Mouse (Mus musculus) megakaryocyte, embryonic 14.5 days (primary cell): ENCODE results near the gene Atf6b. TPM values are rescaled to one million over a fixed set of nuclear protein-coding genes. Genes with fewer than 3 reads are reported as not detected.

Experiments used
- H3K27me3 ChIP-seq: replicated peaks from 2 replicates; pipeline ENCODE3; 2012; ENCODE audit warnings: inconsistent platforms
- H3K36me3 ChIP-seq: replicated peaks from 2 replicates; pipeline ENCODE3; 2012; ENCODE audit warnings: low read length, inconsistent platforms, mixed read lengths
- H3K4me1 ChIP-seq: 2 replicates; pipeline ENCODE4 v1.6.1; 2012; ENCODE audit warnings: inconsistent platforms
- H3K4me3 ChIP-seq: replicated peaks from 2 replicates; pipeline ENCODE3; 2012; ENCODE audit warnings: moderate library complexity, mild to moderate bottlenecking, inconsistent platforms
- H3K9me3 ChIP-seq: 2 replicates; pipeline ENCODE4 v1.6.1; 2012; ENCODE audit warnings: inconsistent platforms
- FLI1 ChIP-seq: IDR thresholded peaks from 2 replicates; pipeline ENCODE4 v1.6.1; 2012; ENCODE audit warnings: low read length, inconsistent platforms, mixed read lengths
- GATA1 ChIP-seq: IDR thresholded peaks from 3 replicates; pipeline ENCODE4 v1.6.1; 2012; ENCODE audit warnings: mixed read lengths, low read length, inconsistent platforms, borderline replicate concordance
- polyA plus RNA-seq: library from polyadenylated mRNA; stranded (reverse); fragments of >175 nt; gene quantifications from 2 replicates; pipeline ENCODE4 v1.2.3, GENCODE M21; 2012; ENCODE audit warnings: low replicate concordance; ENCODE audit not compliant: insufficient read depth

The Atf6b gene
- 192 and 427 TPM in 2 replicates for polyA plus RNA-seq

- H3K4me3 ChIP-seq = peak within 1 kb of the TSS; percentile 100
- H3K36me3 ChIP-seq = peaks cover 55% of the 10 kb centered on the region
- no peaks in the 10 kb centered on the region for H3K9me3 ChIP-seq
- H3K27me3 ChIP-seq = no peaks in the 10 kb centered on the region
- peaks cover 69% of the 10 kb centered on the region for H3K4me1 ChIP-seq
- no peak for TF ChIP-seq FLI1
- TF ChIP-seq GATA1 = no peak
Observed at GRCm38 (mm10) chr17:34646906-34647787, at the start of gene Atf6b. Gene Atf6b, plus strand, starts transcription at chr17:34647146.

GRCm38 (mm10) chr17:34597566-34598095 lies 49.3 kb upstream of the Atf6b start, which contains the start of gene Ager:
Gene Ager, plus strand, starts transcription at chr17:34597862.
- TF ChIP-seq GATA1 = no peak
- no peak for TF ChIP-seq FLI1
- H3K27me3 ChIP-seq = no peaks in the 10 kb centered on the region
- H3K4me3 ChIP-seq = no peak within 1 kb of the TSS
- peaks cover 74% of the 10 kb centered on the region for H3K36me3 ChIP-seq
- no peaks in the 10 kb centered on the region for H3K9me3 ChIP-seq
- peaks cover 67% of the 10 kb centered on the region for H3K4me1 ChIP-seq

GRCm38 (mm10) chr17:34599891-34600290 lies 47.1 kb upstream of the Atf6b start:
- peaks cover 56% of the 10 kb centered on the region for H3K36me3 ChIP-seq

DNA sequence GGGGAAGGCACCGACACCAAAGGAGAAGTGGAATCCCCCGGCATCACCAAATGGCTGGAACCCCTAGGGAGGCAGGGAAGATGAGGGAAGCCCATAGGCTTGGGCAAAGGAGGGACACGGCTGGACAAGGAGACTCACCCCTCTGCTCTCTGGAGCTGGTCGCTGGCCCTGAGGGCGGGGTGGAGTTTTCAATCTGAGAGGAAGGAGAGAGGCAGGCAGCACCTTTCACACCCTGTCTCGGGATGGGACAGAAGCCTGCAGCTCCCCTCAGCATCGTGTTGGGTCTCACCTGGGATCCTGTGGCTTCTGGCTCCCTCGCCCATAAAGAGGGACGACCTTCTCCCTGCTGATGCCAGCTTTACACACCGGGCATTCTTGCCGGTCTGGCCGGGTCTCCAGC lies 45.1 kb upstream of the Atf6b start:
- Histone ChIP-seq H3K4me1 (peaks cover 61% of the 10 kb centered on the region), H3K9me3 (no peaks in the 10 kb centered on the region), H3K27me3 (no peaks in the 10 kb centered on the region), H3K36me3 (peaks cover 37% of the 10 kb centered on the region), H3K4me3 (peak overlapping the region; percentile 42)
- TF ChIP-seq GATA1 (no peak), FLI1 (no peak)

More at GRCm38 (mm10) chr17:34599891-34600290, 47.1 kb upstream of the Atf6b start:
- Histone ChIP-seq H3K9me3 (no peaks in the 10 kb centered on the region), H3K4me1 (peaks cover 58% of the 10 kb centered on the region), H3K27me3 (no peaks in the 10 kb centered on the region), H3K4me3 (no peak overlapping the region)
- no peak for TF ChIP-seq FLI1
- no peak for TF ChIP-seq GATA1

DNA sequence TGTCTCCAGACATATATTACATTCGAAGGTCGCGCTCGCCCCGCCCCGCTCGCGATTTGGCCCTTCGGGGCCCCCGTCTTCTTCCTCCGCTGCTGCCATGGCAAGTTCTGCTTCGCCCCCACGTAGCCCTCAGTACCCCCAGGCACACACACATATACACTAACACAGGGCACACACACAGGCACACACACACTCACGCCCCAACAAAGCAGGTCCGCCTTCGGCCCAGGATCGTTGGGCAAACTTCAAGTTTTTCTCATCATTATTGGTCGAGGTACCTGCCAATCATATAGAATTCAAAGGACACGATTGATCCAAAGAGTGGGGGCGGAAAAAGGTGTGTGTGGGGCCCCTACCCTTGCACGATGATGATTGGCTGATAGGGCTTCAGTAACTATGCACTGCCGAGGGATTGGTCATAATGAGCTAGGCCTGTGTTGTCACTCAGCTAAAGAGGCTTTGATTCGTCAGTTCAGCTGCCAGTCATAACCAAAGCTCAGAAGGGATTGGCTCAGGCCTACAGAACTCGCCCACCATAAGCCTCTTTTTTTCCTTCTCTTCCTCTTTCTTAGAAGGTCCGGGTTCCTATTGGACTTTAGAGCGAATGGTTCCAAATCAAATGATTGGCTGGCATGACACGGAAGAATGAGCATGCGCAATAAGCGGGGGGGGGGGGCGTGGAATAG lies 43.4 kb upstream of the Atf6b start, which contains the start of gene Rnf5:
Gene Rnf5 (minus strand): TSS at position 316 of the 686 bp plus-strand sequence.
- peaks cover 68% of the 10 kb centered on the region for H3K4me1 ChIP-seq
- no peak for TF ChIP-seq FLI1
- TF ChIP-seq GATA1 = no peak
- H3K9me3 ChIP-seq = no peaks in the 10 kb centered on the region
- H3K36me3 ChIP-seq = peaks cover 49% of the 10 kb centered on the region
- no peaks in the 10 kb centered on the region for H3K27me3 ChIP-seq
- H3K4me3 ChIP-seq = peak within 1 kb of the TSS; percentile 99

- H3K27me3 ChIP-seq = no peaks in the 10 kb centered on the region
- H3K4me3 ChIP-seq = peak within 1 kb of the TSS; percentile 99
- H3K36me3 ChIP-seq = peaks cover 49% of the 10 kb centered on the region
- TF ChIP-seq GATA1 (no peak), FLI1 (no peak)
- H3K9me3 ChIP-seq = no peaks in the 10 kb centered on the region
- H3K4me1 ChIP-seq = peaks cover 72% of the 10 kb centered on the region
Observed at GRCm38 (mm10) chr17:34604061-34604508, 42.9 kb upstream of the Atf6b start, which contains the start of gene Agpat1. Gene Agpat1, plus strand, starts transcription at chr17:34604262.

GRCm38 (mm10) chr17:34604511-34605237 lies 42.3 kb upstream of the Atf6b start:
- H3K36me3 ChIP-seq = peaks cover 47% of the 10 kb centered on the region
- peak overlapping the region; percentile 99 for H3K4me3 ChIP-seq
- H3K4me1 ChIP-seq = peaks cover 72% of the 10 kb centered on the region
- H3K9me3 ChIP-seq = no peaks in the 10 kb centered on the region
- no peaks in the 10 kb centered on the region for H3K27me3 ChIP-seq
- no peak for TF ChIP-seq GATA1
- TF ChIP-seq FLI1 = no peak

DNA sequence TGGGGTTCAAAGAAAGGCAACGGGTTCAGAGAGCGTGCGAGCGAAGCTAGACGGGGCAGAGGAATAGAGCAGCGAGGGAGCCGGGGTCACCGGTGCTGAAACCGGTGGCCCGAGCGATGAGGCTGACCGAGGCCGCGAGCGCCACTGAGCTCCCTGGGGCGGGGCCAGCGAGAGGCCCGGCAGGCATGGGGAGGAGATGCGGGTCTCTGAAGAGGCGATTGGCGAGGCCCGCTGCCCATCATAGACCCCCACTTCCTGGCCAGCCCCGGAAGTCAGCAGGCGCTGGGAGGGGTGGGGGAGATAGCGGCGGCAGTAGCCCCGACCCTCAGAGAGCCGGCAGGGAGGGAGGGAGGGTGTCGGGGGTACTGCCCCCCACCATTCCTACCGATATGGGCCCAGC lies 41.3 kb upstream of the Atf6b start:
- Histone ChIP-seq H3K4me3 (peak overlapping the region; percentile 99), H3K4me1 (peaks cover 72% of the 10 kb centered on the region), H3K9me3 (no peaks in the 10 kb centered on the region), H3K27me3 (no peaks in the 10 kb centered on the region), H3K36me3 (peaks cover 47% of the 10 kb centered on the region)
- TF ChIP-seq FLI1 (peak; percentile 53; the same call in 1 of the 2 replicates), GATA1 (no peak)
